ENCODE assay signal across 11 mouse cellular contexts in the genomic region with DNA sequence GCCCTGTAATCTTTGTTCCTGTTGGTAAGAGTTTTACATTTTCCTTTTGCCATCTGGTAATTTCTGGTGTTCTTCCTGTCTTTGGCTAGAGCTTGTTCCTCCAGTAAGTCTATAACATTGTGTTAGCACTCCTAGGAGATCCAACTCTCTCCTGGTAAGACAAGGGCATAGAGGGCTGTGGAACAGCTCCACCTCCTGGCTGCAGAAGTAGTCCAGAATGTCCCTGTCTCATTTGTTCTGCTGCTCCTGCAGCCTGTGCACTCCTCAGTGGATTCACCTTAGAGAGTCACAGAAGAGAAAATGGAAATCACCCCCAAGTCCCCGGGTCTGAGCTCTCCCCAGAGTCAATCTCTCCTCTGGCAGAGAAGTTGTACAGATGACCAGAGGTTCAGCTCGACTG.
A peak's percentile ranks its signal among the peaks of the same experiment; 100 is the strongest.
DNase-seq lines count a peak whose midpoint lies in the region; ATAC-seq and TF ChIP-seq lines count a peak whose summit lies in the region.
"Had no signal": no experiment of that assay in that cellular context is flagged by ENCODE, and none has a peak within 500 bp of the region (broad histone marks: within the 10 kb centered on the region; RNA-seq: fewer than 3 reads in every experiment).

No protein-coding gene starts in this region.

- H3K27ac ChIP-seq in left cerebral cortex, adult 2 months = no peak overlapping the region
- H3K27ac ChIP-seq in cortical plate, adult 2 months (ENCODE audit: insufficient read depth, low read length) = no peak overlapping the region
- H3K27ac ChIP-seq: embryonic facial prominence, embryonic 15.5 days; gastrocnemius, adult 2 months had no signal

- TF ChIP-seq CTCF in left cerebral cortex, adult 2 months (IDR thresholded peaks at IDR 0.05) = peak; percentile 29
- 0 out of 2 replicates have a peak, but pooled peaks have one; percentile 23 for TF ChIP-seq CTCF in cortical plate, adult 2 months (IDR thresholded peaks at IDR 0.05; ENCODE audit: extremely low read depth, insufficient read depth, low read length)

- no peak for ATAC-seq in megakaryocyte, adult 5-6 weeks (ENCODE audit: poor library complexity, severe bottlenecking)

- no peak for TF ChIP-seq POLR2A in cortical plate, adult 2 months (IDR thresholded peaks at IDR 0.05; ENCODE audit: extremely low read depth, insufficient read depth, low read length)

- H3K4me1 ChIP-seq in cortical plate, adult 2 months (ENCODE audit: control insufficient read depth, insufficient read depth, low read length) = no peaks in the 10 kb centered on the region
- H3K4me1 ChIP-seq: embryonic facial prominence, embryonic 15.5 days had no signal

- peak; percentile 16 for DNase-seq in embryo, embryonic 10 days (ENCODE audit: low spot score)
- no peak for DNase-seq in embryo, embryonic 9.5 days (ENCODE audit: extremely low spot score)
- no peak for DNase-seq in left cerebral cortex, adult 2 months (ENCODE audit: extremely low spot score in 1 of 2, low spot score in 2 of 2)
- no peak for DNase-seq in left cerebral cortex, postnatal 10 days (ENCODE audit: extremely low spot score in 1 of 2, low spot score in 2 of 2)
- DNase-seq in ES-CJ7 (ENCODE audit: low read depth, low spot score) = peak; percentile 41
- DNase-seq in spleen, adult 18-20 months = no peak
- DNase-seq: gastrocnemius, adult 2 months; thymus, adult 18-20 months had no signal

- H3K4me3 ChIP-seq in left cerebral cortex, adult 2 months = no peak overlapping the region
- H3K4me3 ChIP-seq in cortical plate, adult 2 months (ENCODE audit: insufficient read depth, low read length) = no peak overlapping the region
- H3K4me3 ChIP-seq: embryonic facial prominence, embryonic 15.5 days; gastrocnemius, adult 2 months had no signal

- intact Hi-C loops in left cerebral cortex, adult 2 months (cut with DNase I) = no loop called here
- intact Hi-C loops in left cerebral cortex, postnatal 10 days (cut with DNase I) = no loop called here

Comparison
In these comparisons a context has a peak if more than half of its experiments do, and no peak if none do; other contexts are left out.
1. DNase-seq: peak in embryo, embryonic 10 days (single experiment) and ES-CJ7 (single experiment); none in embryo, embryonic 9.5 days (single experiment), left cerebral cortex, adult 2 months (0 of 2), left cerebral cortex, postnatal 10 days (0 of 2) and spleen, adult 18-20 months (0 of 2).